39 mouse cellular contexts compared by ENCODE assay signal in genomic region chr2:91900431-91900830, GRCm38 (mm10). TPM values are rescaled to one million over a fixed set of nuclear protein-coding genes. Genes with fewer than 3 reads are reported as not detected.
"Had no signal": no experiment of that assay in that cellular context is flagged by ENCODE, and none has a peak within 500 bp of the region (broad histone marks: within the 10 kb centered on the region; RNA-seq: fewer than 3 reads in every experiment).

No protein-coding gene starts in this region.

- H3K27me3 ChIP-seq: limb, embryonic 12.5 days; limb, embryonic 13.5 days; limb, embryonic 15.5 days; liver, embryonic 12.5 days; liver, embryonic 13.5 days; liver, embryonic 15.5 days; lung, embryonic 15.5 days; megakaryocyte, embryonic 14.5 days; midbrain, embryonic 12.5 days; midbrain, embryonic 13.5 days; neural tube, embryonic 12.5 days had no signal

- H3K4me2 ChIP-seq: limb, embryonic 12.5 days; limb, embryonic 13.5 days; limb, embryonic 15.5 days; liver, embryonic 11.5 days; liver, embryonic 12.5 days; liver, embryonic 13.5 days; liver, embryonic 15.5 days; lung, embryonic 14.5 days; lung, embryonic 15.5 days; midbrain, embryonic 12.5 days; midbrain, embryonic 13.5 days; neural tube, embryonic 12.5 days had no signal

- H3K27ac ChIP-seq: limb, embryonic 10.5 days; limb, embryonic 12.5 days; limb, embryonic 13.5 days; limb, embryonic 15.5 days; liver, embryonic 12.5 days; liver, embryonic 13.5 days; liver, embryonic 14.5 days; liver, embryonic 15.5 days; lung, embryonic 15.5 days; macrophage; midbrain, embryonic 10.5 days; midbrain, embryonic 12.5 days; midbrain, embryonic 13.5 days; neural tube, embryonic 12.5 days had no signal

- DNase-seq: left cerebral cortex, postnatal 4 days; liver; liver, embryonic 13.5 days; liver, postnatal 0 days; lung, adult 18-20 months; lung, adult 2 months; lung, embryonic 14.5 days; lung, postnatal 10 days; lung, postnatal 14 days; lung, postnatal 36 days; lung, postnatal 4 days; midbrain, embryonic 14.5 days had no signal

- H3K9ac ChIP-seq: limb, embryonic 12.5 days; limb, embryonic 13.5 days; limb, embryonic 15.5 days; liver, embryonic 12.5 days; liver, embryonic 13.5 days; liver, embryonic 14.5 days; liver, embryonic 15.5 days; liver, postnatal 0 days; lung, embryonic 14.5 days; lung, embryonic 15.5 days; midbrain, embryonic 12.5 days; midbrain, embryonic 13.5 days; neural tube, embryonic 12.5 days had no signal

- H3K4me1 ChIP-seq: limb, embryonic 10.5 days; limb, embryonic 12.5 days; limb, embryonic 15.5 days; liver, embryonic 15.5 days; lung, embryonic 15.5 days; megakaryocyte, embryonic 14.5 days; midbrain, embryonic 12.5 days had no signal

- H3K4me3 ChIP-seq: left cerebral cortex, adult 2 months; limb, embryonic 10.5 days; limb, embryonic 12.5 days; limb, embryonic 13.5 days; limb, embryonic 15.5 days; liver, embryonic 12.5 days; liver, embryonic 13.5 days; liver, embryonic 15.5 days; lung, embryonic 15.5 days; megakaryocyte, embryonic 14.5 days; midbrain, embryonic 10.5 days; midbrain, embryonic 12.5 days; midbrain, embryonic 13.5 days; myocyte; neural tube, embryonic 12.5 days had no signal

- ATAC-seq: liver, embryonic 12.5 days; liver, postnatal 0 days; lung, postnatal 0 days; midbrain, embryonic 13.5 days; midbrain, embryonic 16.5 days had no signal

- H3K9me3 ChIP-seq: limb, embryonic 10.5 days; limb, embryonic 12.5 days; limb, embryonic 13.5 days; limb, embryonic 15.5 days; liver, embryonic 12.5 days; liver, embryonic 13.5 days; liver, embryonic 15.5 days; lung, embryonic 15.5 days; megakaryocyte, embryonic 14.5 days; midbrain, embryonic 10.5 days; midbrain, embryonic 12.5 days; midbrain, embryonic 13.5 days; neural tube, embryonic 12.5 days had no signal

RNA-seq across cellular contexts. Expression of gene Chrm4, which starts 26.6 kb away (rescaled TPM):
- total RNA-seq: liver, adult 2 months; megakaryocyte, adult 5-6 weeks; monocyte, adult 5-6 weeks had no signal
- polyA plus RNA-seq: liver, adult 2 months; liver, embryonic 15.5 days; liver, postnatal 0 days; lung, embryonic 15.5 days; macrophage had no signal

RNA-seq across cellular contexts. Expression of gene Mdk, which starts 31.7 kb away (rescaled TPM):
- total RNA-seq: liver, adult 2 months; monocyte, adult 5-6 weeks had no signal

RNA-seq across cellular contexts. Expression of gene Gm9821, which starts 45.1 kb away (rescaled TPM):
- total RNA-seq: left cerebral cortex, adult 2 months; left cerebral cortex, adult 8-10 months; left cerebral cortex, postnatal 10 days; left cerebral cortex, postnatal 14 days; left cerebral cortex, postnatal 25 days; left cerebral cortex, postnatal 36 days; left cerebral cortex, postnatal 4 days; liver, adult 2 months; megakaryocyte, adult 5-6 weeks had no signal
- polyA plus RNA-seq: liver, adult 2 months; lung, adult 2 months; midbrain, embryonic 16.5 days had no signal
